In genomic region chr4:46068573-46068972, GRCm38 (mm10) we compare ENCODE assay signal across 19 mouse cellular contexts. TPM values are rescaled to one million over a fixed set of nuclear protein-coding genes. Genes with fewer than 3 reads are reported as not detected.
DNase-seq lines count a peak whose midpoint lies in the region; TF ChIP-seq lines count a peak whose summit lies in the region.
"Had no signal": no experiment of that assay in that cellular context is flagged by ENCODE, and none has a peak within 500 bp of the region (broad histone marks: within the 10 kb centered on the region; RNA-seq: fewer than 3 reads in every experiment).

No protein-coding gene starts in this region.

- H3K27ac ChIP-seq in left cerebral cortex, adult 2 months, result peak overlapping the region; percentile 75
- no peak overlapping the region for H3K27ac ChIP-seq in limb, embryonic 10.5 days
- H3K27ac ChIP-seq: forebrain, embryonic 12.5 days; hindbrain, embryonic 14.5 days; intestine, embryonic 15.5 days; layer of hippocampus, adult 2 months; midbrain, embryonic 15.5 days; stomach, postnatal 0 days had no signal

- no peak overlapping the region for H3K4me3 ChIP-seq in left cerebral cortex, adult 2 months
- H3K4me3 ChIP-seq in limb, embryonic 10.5 days, result no peak overlapping the region
- H3K4me3 ChIP-seq: forebrain, embryonic 12.5 days; intestine, embryonic 15.5 days; layer of hippocampus, adult 2 months; megakaryocyte, embryonic 14.5 days; midbrain, embryonic 15.5 days had no signal

- peak; percentile 60 to 63 for DNase-seq in frontal cortex, adult 2 months (ENCODE audit: extremely low spot score in 1 of 2, low spot score in 1 of 2)
- no peak for DNase-seq in frontal cortex, postnatal 14 days (ENCODE audit: low spot score in 2 of 2)
- no peak for DNase-seq in left cerebral cortex, adult 2 months (ENCODE audit: extremely low spot score in 1 of 2, low spot score in 2 of 2)
- DNase-seq in left cerebral cortex, adult 11 months (ENCODE audit: low spot score), result no peak
- DNase-seq in thymus, postnatal 4 days, result peak; percentile 13
- DNase-seq in thymus, adult 18-20 months, result no peak
- DNase-seq in limb, embryonic 10.5 days (ENCODE audit: low spot score), result no peak
- DNase-seq: liver; liver, postnatal 0 days; lung, postnatal 14 days; retina, postnatal 1 day had no signal

- H3K9me3 ChIP-seq in limb, embryonic 10.5 days (replicated peaks), result no peaks in the 10 kb centered on the region
- H3K9me3 ChIP-seq: forebrain, embryonic 12.5 days; intestine, embryonic 15.5 days; megakaryocyte, embryonic 14.5 days; midbrain, embryonic 15.5 days had no signal

- intact Hi-C loops in left cerebral cortex, adult 2 months (cut with DNase I), result loop anchor here (2.0 kb wide), 1 partner anchor 18 kb away; no protein-coding TSS in a partner anchor

- peaks cover 11% of the 10 kb centered on the region for H3K4me1 ChIP-seq in limb, embryonic 10.5 days
- H3K4me1 ChIP-seq: intestine, embryonic 15.5 days; midbrain, embryonic 15.5 days had no signal

- no peak for TF ChIP-seq CTCF in left cerebral cortex, adult 2 months (IDR thresholded peaks at IDR 0.05)

- H3K36me3 ChIP-seq in limb, embryonic 10.5 days, result no peaks in the 10 kb centered on the region
- H3K36me3 ChIP-seq: forebrain, embryonic 12.5 days; intestine, embryonic 15.5 days; midbrain, embryonic 15.5 days had no signal

- WGBS in limb, embryonic 10.5 days, result 37% methylated on average over 1 of the region's 1 CpGs

- 0 out of 2 replicates have a peak, but pooled peaks cover 17% of the 10 kb centered on the region for H3K27me3 ChIP-seq in limb, embryonic 10.5 days (ENCODE audit: low read depth, poor library complexity, severe bottlenecking)
- H3K27me3 ChIP-seq: forebrain, embryonic 12.5 days; intestine, embryonic 15.5 days; midbrain, embryonic 15.5 days had no signal

RNA-seq across cellular contexts. Expression of gene Tmod1, which starts 29.8 kb away (rescaled TPM):
- polyA plus RNA-seq in frontal cortex, adult 2 months (2012; rRNA removed), result 58.6 and 63.5 TPM in 2 replicates
- 10 to 100 TPM; 45.5 to 49.1 TPM for total RNA-seq in left cerebral cortex, adult 2 months (2021)
- polyA plus RNA-seq in limb, embryonic 10.5 days (2016; fragmentation: Nextera tagmentation; extraction: Ambion mirVana), result 2.0 TPM in 2 replicates
- total RNA-seq: granulocyte monocyte progenitor cell, adult 5-6 weeks had no signal

Comparison
In these comparisons a context has a peak if more than half of its experiments do, and no peak if none do; other contexts are left out.
1. DNase-seq: peak in frontal cortex, adult 2 months (2 of 2) and thymus, postnatal 4 days (single experiment); none in frontal cortex, postnatal 14 days (0 of 2), left cerebral cortex, adult 2 months (0 of 2), left cerebral cortex, adult 11 months (single experiment), thymus, adult 18-20 months (0 of 2) and limb, embryonic 10.5 days (single experiment).
2. RNA of gene Tmod1, which starts 29.8 kb away (polyA plus RNA-seq): 58.6 to 63.5 TPM in frontal cortex, adult 2 months; 2.0 TPM in limb, embryonic 10.5 days; every median in the first group is over 10 times any median in the second.